Mouse (Mus musculus) CD8-positive naive resting alpha-beta T cell, adult 57 days (primary cell): ENCODE data around the gene A930009A15Rik. TPM values are rescaled to one million over a fixed set of nuclear protein-coding genes. Genes with fewer than 3 reads are reported as not detected.

Experiments
- total RNA-seq: library from RNA; stranded (reverse); gene quantifications from one replicate; pipeline ENCODE4 v1.2.4, GENCODE M21; 2023

Gene A930009A15Rik
- total RNA-seq = not detected

GRCm38 (mm10) chr10:115569712-115570491, at the start of gene A930009A15Rik:
Gene A930009A15Rik, plus strand, starts transcription at chr10:115569986.

DNA sequence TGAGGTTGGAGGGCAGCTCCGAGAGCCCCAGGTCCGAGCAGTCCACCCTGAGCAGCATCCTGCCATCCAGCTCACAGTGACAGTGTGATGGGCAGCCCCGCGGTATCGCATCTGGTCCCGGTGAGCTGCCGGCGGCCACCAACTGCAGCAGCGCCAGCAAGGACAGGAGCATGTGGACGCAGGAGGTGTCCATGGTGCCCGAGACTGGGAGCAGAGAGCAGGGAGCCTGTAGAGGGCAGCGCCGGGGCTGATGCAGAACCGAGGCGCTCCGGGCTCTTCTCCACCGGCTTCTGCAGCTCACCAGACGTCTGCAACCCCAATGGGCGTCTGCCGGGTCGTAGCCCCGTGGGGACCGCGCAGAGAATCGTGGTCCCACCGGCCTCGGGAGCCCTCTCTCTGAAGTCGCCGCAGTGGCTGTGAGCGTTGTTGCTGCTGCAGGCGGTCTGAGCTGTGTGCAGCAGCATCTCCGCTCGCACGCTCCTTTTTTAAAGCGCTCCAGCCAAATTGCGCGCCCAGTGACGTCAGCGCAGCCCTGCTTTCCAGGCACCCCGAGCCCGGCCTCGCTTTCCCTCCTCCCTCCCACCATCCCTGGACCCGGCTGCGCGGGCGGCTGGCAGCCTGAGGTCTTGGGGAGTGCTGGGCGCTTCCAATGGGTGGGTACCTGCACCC, 17.6 kb downstream of the A930009A15Rik start, which contains the start of gene Lgr5:
TSS of gene Lgr5 (minus strand) at position 480 of the 669 bp plus-strand sequence.

Other genes with a start within 250 kb of the A930009A15Rik start
- gene Tmem19, start 207.5 kb upstream of the A930009A15Rik start, total RNA-seq = 23.0 TPM
- gene Thap2, start 185.5 kb upstream of the A930009A15Rik start, total RNA-seq = 5.8 TPM
- 63.3 TPM for gene Zfc3h1, start 185.0 kb upstream of the A930009A15Rik start, total RNA-seq
- gene Lgr5, start 17.8 kb downstream of the A930009A15Rik start, total RNA-seq = not detected
- not detected for gene Tspan8, start 246.8 kb downstream of the A930009A15Rik start, total RNA-seq